Mouse (Mus musculus): ENCODE data around the gene Syngap1.

GRCm38 (mm10) chr17:26979426-26979825 is 38.4 kb downstream of the Syngap1 start:
- TF ChIP-seq POLR2A (IDR thresholded peaks at IDR 0.05; ENCODE audit: control insufficient read depth, low read depth, low read length) (no peak), CTCF (IDR thresholded peaks at IDR 0.05; ENCODE audit: control insufficient read depth, insufficient read depth, insufficient replicate concordance, low read depth, low read length) (no peak)

Measured in testis, adult 2 months (tissue).